Mouse (Mus musculus) myocyte (in vitro differentiated cells): ENCODE results near the gene Lgals9. TPM values are rescaled to one million over a fixed set of nuclear protein-coding genes. Genes with fewer than 3 reads are reported as not detected.
A peak's percentile ranks its signal among the peaks of the same experiment; 100 is the strongest.

Experiments used
- H3K27me3 ChIP-seq: one replicate; pipeline ENCODE4 v1.6.1; 2011; ENCODE audit not compliant: control insufficient read depth, insufficient read depth, insufficient read length
- H3K36me3 ChIP-seq: one replicate; pipeline ENCODE4 v1.6.1; 2011; ENCODE audit not compliant: control insufficient read depth, insufficient read depth
- H3K4me2 ChIP-seq: one replicate; pipeline ENCODE4 v1.6.1; 2011; ENCODE audit warnings: low read depth, control low read depth
- H3K4me3 ChIP-seq: one replicate; pipeline ENCODE4 v1.5.1; 2011; ENCODE audit warnings: mild to moderate bottlenecking, control low read depth, moderate library complexity
- H3K79me2 ChIP-seq: one replicate; pipeline ENCODE4 v1.6.1; 2011; ENCODE audit not compliant: control insufficient read depth, insufficient read depth
- H3ac ChIP-seq: one replicate; pipeline ENCODE4 v1.6.1; 2011; ENCODE audit not compliant: control insufficient read depth, insufficient read length
- CEBPB ChIP-seq: IDR thresholded peaks from 2 replicates; pipeline ENCODE4 v1.6.1; 2011; ENCODE audit warnings: mild to moderate bottlenecking, moderate library complexity; ENCODE audit not compliant: poor library complexity, insufficient read depth, severe bottlenecking
- E2F4 ChIP-seq: IDR thresholded peaks from one replicate; pipeline ENCODE4 v1.6.1; 2011; ENCODE audit warnings: mild to moderate bottlenecking, control low read depth, moderate library complexity; ENCODE audit not compliant: insufficient read depth
- MAX ChIP-seq: IDR thresholded peaks from one replicate; pipeline ENCODE4 v1.6.1; 2011; ENCODE audit warnings: low read depth, mild to moderate bottlenecking, control low read depth
- MYOD1 ChIP-seq, 3 experiments: IDR thresholded peaks; one replicate each; pipeline ENCODE4 v1.6.1; 2011; ENCODE audit warnings: control low read depth in 2 of 3, low read depth in 2 of 3, mild to moderate bottlenecking in 2 of 3, moderate library complexity in 1 of 3; ENCODE audit not compliant: insufficient read length in 2 of 3, control insufficient read depth in 1 of 3
- MYOG ChIP-seq, 3 experiments: IDR thresholded peaks; one replicate each; pipeline ENCODE4 v1.6.1; 2011; ENCODE audit warnings: control low read depth in 2 of 3, low read depth in 2 of 3, mild to moderate bottlenecking in 2 of 3; ENCODE audit not compliant: insufficient read length in 2 of 3, control insufficient read depth in 1 of 3, insufficient read depth in 1 of 3
- POLR2A ChIP-seq: IDR thresholded peaks from one replicate; pipeline ENCODE4 v1.6.1; 2011; ENCODE audit warnings: low read depth, mild to moderate bottlenecking, control low read depth, moderate library complexity; ENCODE audit not compliant: insufficient read length
- POLR2AphosphoS2 ChIP-seq: IDR thresholded peaks from one replicate; pipeline ENCODE4 v1.6.1; 2011; ENCODE audit warnings: low read depth, control low read depth; ENCODE audit not compliant: insufficient read length
- REST ChIP-seq: IDR thresholded peaks from one replicate; pipeline ENCODE4 v1.6.1; 2011; ENCODE audit warnings: mild to moderate bottlenecking, control low read depth, moderate library complexity; ENCODE audit not compliant: insufficient read depth, insufficient read length
- SRF ChIP-seq: IDR thresholded peaks from one replicate; pipeline ENCODE4 v1.6.1; 2011; ENCODE audit warnings: low read depth; ENCODE audit not compliant: control insufficient read depth, insufficient read length
- TCF12 ChIP-seq: IDR thresholded peaks from one replicate; pipeline ENCODE4 v1.6.1; 2011; ENCODE audit warnings: mild to moderate bottlenecking, control low read depth; ENCODE audit not compliant: poor library complexity, insufficient read depth, severe bottlenecking
- TCF3 ChIP-seq: IDR thresholded peaks from one replicate; pipeline ENCODE4 v1.6.1; 2011; ENCODE audit warnings: low read depth, control low read depth; ENCODE audit not compliant: insufficient read length
- USF1 ChIP-seq: IDR thresholded peaks from one replicate; pipeline ENCODE4 v1.6.1; 2011; ENCODE audit warnings: low read depth, mild to moderate bottlenecking, control low read depth, moderate library complexity
- polyA plus RNA-seq: library from polyadenylated mRNA; unstranded; fragments of >200 nt; fragmentation: generic; extraction: Trizol; gene quantifications from one replicate; pipeline ENCODE4 v1.2.1, GENCODE M21; 2012; ENCODE audit warnings: missing spikeins

Gene Lgals9
- polyA plus RNA-seq, 1 experiment: 20.9 TPM

- Histone ChIP-seq H3K4me3 (no peak overlapping the region), H3K4me2 (no peak overlapping the region), H3ac (no peak overlapping the region), H3K36me3 (no peaks in the 10 kb centered on the region), H3K79me2 (no peaks in the 10 kb centered on the region), H3K27me3 (no peaks in the 10 kb centered on the region)
- TF ChIP-seq SRF (no peak), CEBPB (no peak), E2F4 (no peak), MAX (no peak), POLR2A (no peak), TCF3 (no peak), TCF12 (no peak), USF1 (no peak), REST (no peak)
Observed at GRCm38 (mm10) chr11:79015660-79016215, 31.0 kb upstream of the Lgals9 start.

GRCm38 (mm10) chr11:79014602-79015325, 30.0 kb upstream of the Lgals9 start:
- Histone ChIP-seq H3K79me2 (no peaks in the 10 kb centered on the region), H3K4me3 (no peak overlapping the region), H3K27me3 (no peaks in the 10 kb centered on the region), H3K36me3 (no peaks in the 10 kb centered on the region), H3K4me2 (no peak overlapping the region), H3ac (no peak overlapping the region)
- TF ChIP-seq POLR2AphosphoS2 (peak; percentile 42), REST (no peak), E2F4 (no peak)

- Histone ChIP-seq H3K4me3 (no peak overlapping the region), H3K36me3 (no peaks in the 10 kb centered on the region), H3K79me2 (no peaks in the 10 kb centered on the region), H3K27me3 (no peaks in the 10 kb centered on the region), H3ac (no peak overlapping the region), H3K4me2 (no peak overlapping the region)
- no peak for TF ChIP-seq MYOG (IDR thresholded peaks at IDR 0.05; ENCODE audit: control insufficient read depth in 1 of 3, insufficient read depth in 1 of 3, insufficient read length in 2 of 3, low read depth in 2 of 3)
- TF ChIP-seq POLR2AphosphoS2: no peak
- TF ChIP-seq TCF3: no peak
- no peak for TF ChIP-seq SRF
- TF ChIP-seq MYOD1 (IDR thresholded peaks at IDR 0.05; ENCODE audit: control insufficient read depth in 1 of 3, insufficient read length in 2 of 3, low read depth in 2 of 3): no peak
- no peak for TF ChIP-seq MAX
- TF ChIP-seq USF1: no peak
- no peak for TF ChIP-seq TCF12
- TF ChIP-seq REST: no peak
- TF ChIP-seq CEBPB: no peak
- TF ChIP-seq POLR2A: no peak
- TF ChIP-seq E2F4: no peak
Observed at GRCm38 (mm10) chr11:79013806-79014205, 29.1 kb upstream of the Lgals9 start.

GRCm38 (mm10) chr11:79013056-79013455, 28.3 kb upstream of the Lgals9 start:
- no peaks in the 10 kb centered on the region for H3K79me2 ChIP-seq
- H3ac ChIP-seq: no peak overlapping the region
- H3K36me3 ChIP-seq: no peaks in the 10 kb centered on the region
- no peaks in the 10 kb centered on the region for H3K27me3 ChIP-seq
- peak; percentile 48 for TF ChIP-seq POLR2AphosphoS2
- no peak for TF ChIP-seq USF1
- H3K4me2 ChIP-seq: no peak overlapping the region
- no peak overlapping the region for H3K4me3 ChIP-seq

- no peaks in the 10 kb centered on the region for H3K79me2 ChIP-seq
- H3K27me3 ChIP-seq: no peaks in the 10 kb centered on the region
- H3K36me3 ChIP-seq: no peaks in the 10 kb centered on the region
- no peak for TF ChIP-seq USF1
- no peak for TF ChIP-seq POLR2A
- no peak for TF ChIP-seq MYOG (IDR thresholded peaks at IDR 0.05; ENCODE audit: control insufficient read depth in 1 of 3, insufficient read depth in 1 of 3, insufficient read length in 2 of 3, low read depth in 2 of 3)
- TF ChIP-seq MYOD1 (IDR thresholded peaks at IDR 0.05; ENCODE audit: control insufficient read depth in 1 of 3, insufficient read length in 2 of 3, low read depth in 2 of 3): no peak
- no peak for TF ChIP-seq SRF
- TF ChIP-seq CEBPB: no peak
- TF ChIP-seq TCF3: no peak
- no peak for TF ChIP-seq POLR2AphosphoS2
- no peak for TF ChIP-seq REST
- no peak for TF ChIP-seq MAX
- TF ChIP-seq E2F4: no peak
- no peak for TF ChIP-seq TCF12
- no peak overlapping the region for H3K4me3 ChIP-seq
- no peak overlapping the region for H3K4me2 ChIP-seq
- no peak overlapping the region for H3ac ChIP-seq
Observed at GRCm38 (mm10) chr11:79012529-79012928, 27.8 kb upstream of the Lgals9 start.
